Mouse (Mus musculus) liver, adult (tissue): ENCODE results near the gene Gfm1.

Source experiments
- GATA4 ChIP-seq: IDR thresholded peaks from 2 replicates; pipeline ENCODE4 v1.6.1; 2014; ENCODE audit warnings: mild to moderate bottlenecking, low read length; ENCODE audit not compliant: insufficient replicate concordance

Gfm1 gene

DNA sequence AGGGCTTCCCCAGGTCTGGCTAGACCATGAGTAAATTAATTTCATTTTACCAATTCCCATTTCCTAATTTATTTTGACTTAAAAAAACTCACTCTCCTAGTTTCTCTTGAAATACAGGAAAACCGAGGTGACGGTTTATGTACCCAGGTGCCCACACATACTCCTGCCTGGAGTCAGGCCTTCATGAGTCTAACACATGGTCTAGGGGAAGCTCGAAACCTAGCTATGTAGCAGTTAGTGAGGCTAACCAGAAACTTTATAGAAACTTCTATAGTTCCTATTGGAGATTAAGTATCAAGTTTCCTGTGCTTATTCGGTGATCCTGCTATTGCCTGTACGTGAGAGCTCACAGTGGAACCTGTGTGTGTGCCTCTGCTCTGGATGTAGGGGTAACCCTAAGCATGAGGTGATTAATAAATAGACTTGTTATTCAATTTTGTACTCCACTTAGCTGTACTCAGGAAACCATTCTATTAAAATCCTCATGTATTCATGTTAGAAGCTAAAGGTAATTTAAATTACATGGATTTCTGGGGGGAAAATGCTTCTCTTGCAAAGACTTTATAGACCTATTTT is 90.8 kb downstream of the Gfm1 start:
- TF ChIP-seq GATA4 = no peak

- peak; percentile 78; the same call in 1 of the 2 replicates for TF ChIP-seq GATA4
Measured at GRCm38 (mm10) chr3:67522709-67523108, 92.8 kb downstream of the Gfm1 start.

- no peak for TF ChIP-seq GATA4
Measured at GRCm38 (mm10) chr3:67524768-67525167, 94.9 kb downstream of the Gfm1 start.
